Mouse (Mus musculus): ENCODE measurements around the gene Sox6. TPM values are rescaled to one million over a fixed set of nuclear protein-coding genes. Genes with fewer than 3 reads are reported as not detected.

Sox6 gene
- polyA plus RNA-seq, 1 experiment: 3.8 TPM

GRCm38 (mm10) chr7:115565060-115565426 is 473.6 kb downstream of the Sox6 start:
- no peak for DNase-seq (ENCODE audit: low spot score)

- no peak for DNase-seq (ENCODE audit: low spot score)
Observed at GRCm38 (mm10) chr7:115564359-115565059, 474.1 kb downstream of the Sox6 start.

GRCm38 (mm10) chr7:115556677-115557076 is 481.9 kb downstream of the Sox6 start:
- DNase-seq (ENCODE audit: low spot score): no peak

GRCm38 (mm10) chr7:115550197-115550804 is 488.3 kb downstream of the Sox6 start:
- no peak for DNase-seq (ENCODE audit: low spot score)

GRCm38 (mm10) chr7:115549670-115550069 is 488.9 kb downstream of the Sox6 start:
- no peak for DNase-seq (ENCODE audit: low spot score)

DNA sequence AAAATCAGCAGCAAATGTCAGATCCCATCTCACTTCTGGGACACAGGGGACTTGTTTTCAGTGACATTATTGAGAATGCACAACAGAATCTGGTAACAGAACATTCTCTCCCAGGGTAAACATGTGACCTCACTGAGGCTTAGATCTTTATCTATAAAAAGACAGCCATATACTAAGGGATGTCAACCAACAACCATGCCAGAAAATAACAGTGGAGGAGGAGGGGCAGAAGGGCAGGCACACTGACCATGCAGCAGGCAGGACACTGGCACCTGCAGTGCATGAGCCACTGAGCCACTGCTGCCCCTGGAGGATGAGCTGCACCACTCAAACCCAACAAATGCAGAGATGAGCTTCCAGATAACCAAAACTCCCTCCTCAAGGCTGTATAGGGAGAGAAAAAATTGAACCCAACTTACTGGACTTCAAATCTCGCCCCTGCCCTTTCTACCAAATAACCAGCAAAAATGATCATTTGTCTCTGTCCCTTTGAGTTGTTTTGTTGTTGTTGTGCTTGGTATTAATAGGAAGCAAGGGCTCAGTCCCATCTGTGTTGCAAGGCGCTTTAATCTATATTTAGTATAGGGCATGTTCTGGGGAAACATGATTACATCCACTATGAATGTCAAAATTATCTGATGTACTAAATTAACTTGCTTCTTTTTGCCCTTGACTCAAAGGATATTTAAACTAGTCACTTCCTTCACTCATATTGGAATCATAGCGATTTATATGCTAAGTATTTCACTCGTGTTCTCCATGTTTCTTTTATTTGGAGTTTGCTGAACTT is 492.8 kb downstream of the Sox6 start:
- DNase-seq (ENCODE audit: low spot score): no peak

- no peak for DNase-seq (ENCODE audit: low spot score)
Observed at GRCm38 (mm10) chr7:115543596-115543995, 495.0 kb downstream of the Sox6 start.

DNA sequence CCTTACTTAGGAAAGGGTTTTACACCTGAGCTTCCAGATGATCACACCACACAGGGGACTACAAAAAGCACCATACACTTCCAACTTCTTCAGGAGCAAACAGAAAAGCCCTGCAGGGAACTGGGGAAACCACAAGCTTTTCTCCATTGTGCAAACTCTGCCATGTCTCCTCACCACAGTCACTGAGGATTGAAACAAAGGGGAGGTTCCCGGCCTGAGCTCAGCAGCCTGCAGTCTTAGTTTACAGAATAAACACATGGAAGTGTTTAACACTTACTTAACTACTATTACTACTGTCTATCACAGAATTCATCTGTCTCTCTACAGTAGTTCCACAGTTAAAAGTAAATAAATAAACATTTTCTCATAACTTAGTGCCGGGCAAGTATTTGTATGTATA is 498.3 kb downstream of the Sox6 start:
- DNase-seq (ENCODE audit: low spot score): no peak

- no peak for DNase-seq (ENCODE audit: low spot score)
Observed at GRCm38 (mm10) chr7:115539003-115539402, 499.6 kb downstream of the Sox6 start.

GRCm38 (mm10) chr7:115537636-115538035 is 501.0 kb downstream of the Sox6 start:
- no peak for DNase-seq (ENCODE audit: low spot score)

DNA sequence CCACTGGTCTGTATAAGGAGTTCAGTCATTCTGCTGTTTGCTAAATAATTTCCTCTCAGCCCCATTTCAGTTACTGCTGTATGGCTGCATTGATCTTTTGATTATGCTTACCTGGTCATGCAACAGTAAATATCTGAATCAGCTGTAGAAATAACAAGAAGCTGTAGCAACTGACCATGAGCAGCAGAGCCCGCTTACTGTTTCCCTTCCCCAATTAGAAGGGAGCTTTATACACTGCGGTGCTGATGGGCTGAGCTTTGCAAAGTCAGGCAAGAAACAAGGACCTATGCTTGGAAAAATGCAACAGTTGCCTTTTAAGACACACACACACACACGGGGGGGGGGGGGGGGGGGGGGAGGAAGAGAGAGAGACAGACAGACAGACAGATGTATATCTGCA is 502.1 kb downstream of the Sox6 start:
- no peak for DNase-seq (ENCODE audit: low spot score)

DNA sequence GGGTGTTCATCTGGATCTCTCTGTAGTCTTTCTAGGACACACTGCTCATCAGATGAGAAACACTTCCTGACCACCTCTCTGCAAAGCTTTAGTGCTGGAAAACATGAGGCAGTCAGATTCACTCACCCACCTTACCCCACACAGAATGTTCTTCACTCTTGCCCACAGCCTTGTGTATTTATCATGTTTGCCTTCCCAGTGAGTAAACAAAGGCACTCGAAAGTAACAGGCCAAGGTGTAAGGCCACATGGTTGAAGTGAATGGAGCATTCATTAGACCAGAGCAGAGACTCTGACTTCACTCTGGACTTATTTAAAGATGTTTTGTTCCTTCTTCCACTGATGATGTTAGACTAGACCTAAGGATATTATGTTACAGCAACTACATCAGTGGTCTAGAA is 506.7 kb downstream of the Sox6 start:
- DNase-seq (ENCODE audit: low spot score): no peak

DNA sequence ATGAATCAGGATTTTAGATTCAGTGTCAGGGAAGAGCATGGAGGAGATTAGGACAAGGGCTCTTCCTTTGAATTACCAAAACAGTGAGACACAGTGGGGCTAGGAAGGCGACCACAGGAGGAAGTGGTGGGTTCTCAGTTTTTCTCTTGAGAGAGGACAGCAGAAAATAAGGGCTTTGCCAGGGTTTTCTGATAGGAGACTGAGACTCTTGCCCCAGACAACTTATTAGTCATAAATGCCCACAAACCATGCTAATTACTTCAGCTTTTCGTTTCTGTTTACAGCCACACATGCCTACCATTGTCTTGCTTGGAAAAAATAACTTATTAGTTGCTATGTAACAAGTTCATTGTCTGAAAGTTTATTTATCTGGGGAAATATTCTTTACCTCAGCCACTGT is 507.4 kb downstream of the Sox6 start:
- DNase-seq (ENCODE audit: low spot score): no peak

- no peak for DNase-seq (ENCODE audit: low spot score)
Observed at GRCm38 (mm10) chr7:115517701-115518100, 520.9 kb downstream of the Sox6 start.

- DNase-seq (ENCODE audit: low spot score): no peak
Observed at GRCm38 (mm10) chr7:115513681-115514080, 524.9 kb downstream of the Sox6 start.

DNA sequence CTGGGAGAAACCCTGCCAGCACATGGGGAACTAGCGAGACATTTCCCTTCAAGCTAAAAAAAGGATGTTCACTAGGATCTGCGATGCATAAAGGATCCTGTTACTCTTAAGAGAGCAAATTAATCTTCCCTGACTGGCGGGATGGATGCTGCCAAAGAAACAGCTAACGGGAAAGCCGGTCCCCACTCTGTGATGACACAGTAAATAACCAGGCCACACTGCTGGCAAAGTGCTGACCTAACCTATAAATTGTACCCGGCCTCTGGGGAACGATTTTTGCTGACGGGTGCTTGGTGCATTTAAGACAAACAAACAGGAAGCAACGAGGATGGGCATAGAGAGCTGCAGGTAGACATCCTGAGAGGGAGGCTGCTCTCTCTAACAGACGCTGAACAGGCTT is 526.8 kb downstream of the Sox6 start:
- no peak for DNase-seq (ENCODE audit: low spot score)

GRCm38 (mm10) chr7:115511091-115511490 is 527.5 kb downstream of the Sox6 start:
- DNase-seq (ENCODE audit: low spot score): no peak

- DNase-seq (ENCODE audit: low spot score): no peak
Observed at GRCm38 (mm10) chr7:115510045-115510444, 528.6 kb downstream of the Sox6 start.

DNA sequence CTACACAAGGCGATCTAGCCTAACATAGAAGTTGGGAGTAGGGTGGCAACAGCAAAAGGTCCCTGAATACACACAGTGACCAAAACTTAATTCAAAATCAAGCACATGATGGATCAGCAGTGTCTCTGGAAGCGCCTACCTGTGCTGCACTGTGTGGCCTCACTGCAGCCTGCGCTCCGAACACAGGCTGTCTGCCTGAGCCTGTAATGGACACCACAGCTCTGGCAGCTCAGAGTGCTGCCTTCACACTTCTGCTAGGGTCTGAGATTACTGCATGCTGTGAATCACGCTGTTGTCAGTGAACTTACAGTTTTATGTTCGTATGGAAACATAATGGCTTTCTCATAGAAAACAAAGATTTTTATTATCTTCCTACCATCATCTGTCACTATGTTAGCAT is 532.2 kb downstream of the Sox6 start:
- DNase-seq (ENCODE audit: low spot score): no peak

DNA sequence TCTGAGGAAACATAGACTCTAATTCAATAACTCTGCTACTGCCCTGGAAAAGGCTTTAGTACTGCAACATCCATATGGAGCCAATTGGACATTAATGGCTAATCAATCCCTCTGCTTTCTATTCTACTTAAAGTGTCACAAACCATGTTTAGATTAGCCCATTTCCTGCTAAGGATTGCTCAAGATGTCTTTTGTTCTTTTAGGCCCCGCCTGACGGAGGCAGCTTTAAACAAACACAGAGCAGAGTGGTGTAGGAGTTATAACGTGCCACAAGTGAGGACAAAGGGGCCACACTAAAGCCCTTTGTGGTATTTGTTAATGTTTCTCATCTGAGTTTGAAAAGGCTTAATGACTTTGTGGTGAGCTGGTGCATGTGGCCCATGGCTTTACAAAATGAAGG is 537.1 kb downstream of the Sox6 start:
- no peak for DNase-seq (ENCODE audit: low spot score)

GRCm38 (mm10) chr7:115500825-115501224 is 537.8 kb downstream of the Sox6 start:
- no peak for DNase-seq (ENCODE audit: low spot score)

DNA sequence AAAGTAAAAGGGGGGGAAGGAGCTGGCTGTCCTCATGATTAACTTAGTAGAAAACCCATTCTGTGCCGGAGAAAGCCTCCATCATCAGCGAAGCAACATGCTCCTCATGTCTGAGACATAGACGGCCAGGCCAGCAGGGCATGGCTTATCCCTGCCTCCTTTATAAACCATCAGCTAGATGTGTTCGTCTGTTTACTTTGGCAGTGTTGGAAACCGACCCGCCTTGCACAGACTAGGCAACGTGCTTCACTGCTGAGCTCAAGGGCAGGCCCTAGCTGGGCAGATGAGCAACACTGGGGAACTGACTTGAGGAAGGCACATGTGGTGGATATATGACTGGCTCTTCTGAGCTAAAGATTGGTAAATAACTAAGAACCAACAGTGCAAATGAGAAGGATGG is 538.4 kb downstream of the Sox6 start:
- no peak for DNase-seq (ENCODE audit: low spot score)

DNA sequence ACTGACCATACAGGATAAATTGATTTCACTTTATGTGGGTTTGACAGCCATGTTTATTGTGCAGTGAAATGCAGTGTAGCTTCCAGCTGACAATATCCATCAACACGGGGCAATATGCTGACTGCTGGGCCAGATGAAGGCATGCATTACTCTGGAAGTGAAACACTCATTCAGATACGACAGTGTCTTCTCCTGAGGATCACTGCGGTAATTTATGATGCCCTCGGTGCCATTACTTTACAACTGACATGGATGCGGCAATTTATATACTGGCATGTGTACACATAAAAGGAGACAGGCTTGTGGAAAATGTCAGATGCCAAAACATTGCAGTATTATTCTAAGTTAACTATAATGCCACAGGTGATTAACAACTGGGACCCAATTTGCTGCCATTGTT is 546.9 kb downstream of the Sox6 start:
- DNase-seq (ENCODE audit: low spot score): no peak
